Mouse (Mus musculus): ENCODE data around the gene Armh4. TPM values are rescaled to one million over a fixed set of nuclear protein-coding genes. Genes with fewer than 3 reads are reported as not detected.

The Armh4 gene
- 17.4 and 19.6 TPM in 2 replicates for polyA plus RNA-seq (2012; rRNA removed)

DNA sequence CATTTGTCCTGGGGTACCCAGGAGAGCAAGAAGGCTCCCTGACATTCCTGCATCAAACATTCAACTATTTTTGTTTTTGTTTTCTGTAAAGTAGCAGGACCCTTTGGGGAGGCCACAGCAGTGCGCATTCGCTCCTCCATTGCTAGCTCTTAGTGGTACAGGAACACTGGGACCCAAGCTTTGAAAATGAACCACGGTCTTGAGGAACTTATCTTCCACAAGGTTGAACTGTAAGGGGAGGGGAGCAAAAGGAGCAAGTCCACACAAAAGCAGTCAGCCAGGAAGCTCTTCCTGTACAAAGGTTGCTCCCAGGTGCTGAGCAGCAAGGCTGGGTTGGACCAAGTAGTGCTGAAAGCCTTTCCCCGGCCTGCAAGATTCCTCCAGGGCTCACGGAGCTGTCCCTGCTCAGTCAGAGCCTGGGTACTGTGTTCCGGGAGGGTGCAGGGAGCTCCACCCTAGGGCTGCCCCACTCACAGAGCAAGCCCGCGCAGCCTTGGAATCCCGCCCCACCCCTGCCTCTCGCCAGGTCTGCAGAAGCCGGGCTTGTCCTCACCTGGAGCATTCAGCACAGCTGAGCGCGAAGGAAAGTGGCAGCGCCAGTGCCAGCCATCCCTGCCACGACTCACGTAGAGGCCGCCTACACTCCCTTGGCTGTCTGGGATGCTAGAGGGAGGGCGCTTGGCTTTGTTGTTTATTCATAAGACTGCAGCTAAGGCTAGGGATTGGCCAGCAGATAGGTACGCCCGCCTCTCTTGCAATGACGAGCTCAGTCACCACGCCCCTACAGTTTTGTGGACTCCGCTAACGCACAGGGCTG, at the start of gene Armh4:
Gene Armh4 (minus strand): TSS at position 669 of the 817 bp plus-strand sequence.

Other genes with a start within 250 kb of the Armh4 start
- gene Olfr722, start 118.6 kb upstream of the Armh4 start, polyA plus RNA-seq (2012; rRNA removed) = not detected in 2 replicates
- not detected in 2 replicates for gene Olfr723, start 148.4 kb upstream of the Armh4 start, polyA plus RNA-seq (2012; rRNA removed)
- not detected in 2 replicates for gene Olfr724, start 179.9 kb upstream of the Armh4 start, polyA plus RNA-seq (2012; rRNA removed)